Mouse (Mus musculus) CH12.LX (cell line): Measurements from ENCODE around the gene Tet1. TPM values are rescaled to one million over a fixed set of nuclear protein-coding genes. Genes with fewer than 3 reads are reported as not detected.
A peak's percentile ranks its signal among the peaks of the same experiment; 100 is the strongest.

Experiments used
- DNase-seq: peaks from one replicate; pipeline ENCODE4 v3.0.0-alpha.2; 2013; ENCODE audit errors: extremely low read depth
- H3K27ac ChIP-seq: 2 replicates; pipeline ENCODE4 v1.5.1; 2012; ENCODE audit warnings: low read depth, mild to moderate bottlenecking, control low read depth, moderate library complexity; ENCODE audit not compliant: insufficient read depth
- H3K27me3 ChIP-seq: replicated peaks from 2 replicates; pipeline ENCODE3; 2012; ENCODE audit warnings: inconsistent platforms
- H3K36me3 ChIP-seq, 2 experiments: replicated peaks in 1 of 2; 2 replicates each; pipeline versions ENCODE3 to v1.6.1; 2012; ENCODE audit warnings: inconsistent platforms in 1 of 2, low read length in 1 of 2, mild to moderate bottlenecking in 1 of 2, mixed read lengths in 1 of 2, moderate library complexity in 1 of 2; ENCODE audit not compliant: control insufficient read depth in 1 of 2, insufficient read depth in 1 of 2
- H3K4me1 ChIP-seq, 2 experiments: 2 replicates each; pipeline ENCODE4 v1.6.1; 2012; ENCODE audit warnings: inconsistent platforms in 1 of 2, moderate library complexity in 1 of 2; ENCODE audit not compliant: insufficient read depth in 2 of 2, control insufficient read depth in 1 of 2
- H3K4me2 ChIP-seq: 2 replicates; pipeline ENCODE4 v1.6.1; 2012; ENCODE audit warnings: low read depth, mild to moderate bottlenecking, control low read depth; ENCODE audit not compliant: poor library complexity, insufficient read depth, severe bottlenecking
- H3K4me3 ChIP-seq, 3 experiments: fragments of 150-350 bp in 1 of 3; sonication (generic) in 1 of 3; replicated peaks in 1 of 3; 2 replicates each; pipeline versions ENCODE3 to v1.5.1; 2011 to 2012; ENCODE audit warnings: low read depth in 2 of 3, low read length in 2 of 3, mild to moderate bottlenecking in 2 of 3, moderate library complexity in 2 of 3, control low read depth in 1 of 3, improper control_type of control experiment in 1 of 3, inconsistent platforms in 1 of 3, mixed read lengths in 1 of 3; ENCODE audit not compliant: poor library complexity in 1 of 3
- H3K79me2 ChIP-seq: replicated peaks from 2 replicates; pipeline ENCODE4 v1.6.1; 2012; ENCODE audit warnings: mild to moderate bottlenecking, moderate library complexity; ENCODE audit not compliant: control insufficient read depth, poor library complexity, insufficient read depth, severe bottlenecking; ENCODE audit errors: extremely low read depth
- H3K9ac ChIP-seq: 2 replicates; pipeline ENCODE4 v1.6.1; 2012; ENCODE audit warnings: low read depth, mild to moderate bottlenecking, control low read depth, moderate library complexity; ENCODE audit not compliant: insufficient read depth
- H3K9me3 ChIP-seq: replicated peaks from 2 replicates; pipeline ENCODE3; 2012; ENCODE audit warnings: low read length, inconsistent platforms, mixed read lengths
- BHLHE40 ChIP-seq: IDR thresholded peaks from 2 replicates; pipeline ENCODE4 v1.6.1; 2011; ENCODE audit warnings: mild to moderate bottlenecking, low read depth, low read length, improper control_type of control experiment
- CHD1 ChIP-seq: IDR thresholded peaks from 2 replicates; pipeline ENCODE4 v1.6.1; 2012; ENCODE audit warnings: low read depth, low read length, improper control_type of control experiment, inconsistent platforms
- CHD2 ChIP-seq: IDR thresholded peaks from 2 replicates; pipeline ENCODE4 v1.6.1; 2011; ENCODE audit warnings: low read length, improper control_type of control experiment
- CTCF ChIP-seq, 2 experiments: IDR thresholded peaks in 1 of 2; conservative IDR thresholded peaks in 1 of 2; 2 replicates each; pipeline ENCODE4 v1.5.1; 2011 to 2012; ENCODE audit warnings: low read depth in 2 of 2, low read length in 2 of 2, improper control_type of control experiment in 1 of 2, inconsistent platforms in 1 of 2, mild to moderate bottlenecking in 1 of 2, moderate library complexity in 1 of 2
- E2F4 ChIP-seq: IDR thresholded peaks from 2 replicates; pipeline ENCODE4 v1.6.1; 2011; ENCODE audit warnings: low read depth, low read length, improper control_type of control experiment; ENCODE audit not compliant: insufficient replicate concordance
- ELF1 ChIP-seq: IDR thresholded peaks from 2 replicates; pipeline ENCODE4 v1.6.1; 2014; ENCODE audit warnings: low read depth, mild to moderate bottlenecking, inconsistent platforms, low read length, improper control_type of control experiment
- EP300 ChIP-seq: IDR thresholded peaks from 2 replicates; pipeline ENCODE4 v1.6.1; 2011; ENCODE audit warnings: low read length, improper control_type of control experiment
- ETS1 ChIP-seq: conservative IDR thresholded peaks from 2 replicates; pipeline ENCODE4 v1.6.1; 2012; ENCODE audit warnings: low read depth, mild to moderate bottlenecking, inconsistent platforms, low read length, improper control_type of control experiment, moderate library complexity
- GABPA ChIP-seq: IDR thresholded peaks from 2 replicates; pipeline ENCODE4 v1.6.1; 2012; ENCODE audit warnings: low read depth, low read length, improper control_type of control experiment, inconsistent platforms; ENCODE audit not compliant: insufficient replicate concordance
- HCFC1 ChIP-seq: IDR thresholded peaks from 2 replicates; pipeline ENCODE4 v1.6.1; 2012; ENCODE audit warnings: low read depth, mild to moderate bottlenecking, inconsistent platforms, low read length, improper control_type of control experiment
- IRF4 ChIP-seq: IDR thresholded peaks from 2 replicates; pipeline ENCODE4 v1.6.1; 2014; ENCODE audit warnings: low read depth, mild to moderate bottlenecking, inconsistent platforms, low read length, improper control_type of control experiment
- JUN ChIP-seq: IDR thresholded peaks from 2 replicates; pipeline ENCODE4 v1.6.1; 2011; ENCODE audit warnings: low read depth, mild to moderate bottlenecking, low read length, improper control_type of control experiment, moderate library complexity; ENCODE audit not compliant: insufficient read depth
- JUND ChIP-seq: conservative IDR thresholded peaks from 2 replicates; pipeline ENCODE4 v1.6.1; 2011; ENCODE audit warnings: low read depth, low read length, improper control_type of control experiment
- KAT2A ChIP-seq: IDR thresholded peaks from 2 replicates; pipeline ENCODE4 v1.6.1; 2012; ENCODE audit warnings: low read length, improper control_type of control experiment, inconsistent platforms; ENCODE audit not compliant: insufficient replicate concordance
- MAFK ChIP-seq: IDR thresholded peaks from 2 replicates; pipeline ENCODE4 v1.6.1; 2011; ENCODE audit warnings: low read length, improper control_type of control experiment; ENCODE audit not compliant: insufficient replicate concordance
- MAX ChIP-seq: IDR thresholded peaks from 2 replicates; pipeline ENCODE4 v1.6.1; 2011; ENCODE audit warnings: low read length, improper control_type of control experiment
- MEF2A ChIP-seq: IDR thresholded peaks from 2 replicates; pipeline ENCODE4 v1.6.1; 2014; ENCODE audit warnings: low read depth, mild to moderate bottlenecking, inconsistent platforms, low read length, improper control_type of control experiment, borderline replicate concordance
- MXI1 ChIP-seq: IDR thresholded peaks from 2 replicates; pipeline ENCODE4 v1.6.1; 2011; ENCODE audit warnings: mild to moderate bottlenecking, low read depth, low read length, improper control_type of control experiment
- NELFE ChIP-seq: IDR thresholded peaks from 2 replicates; pipeline ENCODE4 v1.6.1; 2011; ENCODE audit warnings: low read depth, low read length, improper control_type of control experiment
- NRF1 ChIP-seq: IDR thresholded peaks from 2 replicates; pipeline ENCODE4 v1.6.1; 2014; ENCODE audit warnings: low read depth, mild to moderate bottlenecking, inconsistent platforms, low read length, improper control_type of control experiment, moderate library complexity
- PAX5 ChIP-seq: IDR thresholded peaks from 2 replicates; pipeline ENCODE4 v1.6.1; 2012; ENCODE audit warnings: low read length, inconsistent platforms, mixed read lengths
- RAD21 ChIP-seq: IDR thresholded peaks from 2 replicates; pipeline ENCODE4 v1.6.1; 2011; ENCODE audit warnings: low read depth, mild to moderate bottlenecking, low read length, improper control_type of control experiment, moderate library complexity
- RCOR1 ChIP-seq: conservative IDR thresholded peaks from 2 replicates; pipeline ENCODE4 v1.6.1; 2012; ENCODE audit warnings: low read depth, mild to moderate bottlenecking, inconsistent platforms, low read length, improper control_type of control experiment
- SIN3A ChIP-seq: IDR thresholded peaks from 2 replicates; pipeline ENCODE4 v1.6.1; 2012; ENCODE audit warnings: low read length, improper control_type of control experiment, inconsistent platforms
- SMC3 ChIP-seq: IDR thresholded peaks from 2 replicates; pipeline ENCODE4 v1.6.1; 2011; ENCODE audit warnings: low read depth, low read length, improper control_type of control experiment
- TBP ChIP-seq: conservative IDR thresholded peaks from 2 replicates; pipeline ENCODE4 v1.6.1; 2011; ENCODE audit warnings: low read depth, low read length, improper control_type of control experiment
- TCF12 ChIP-seq: IDR thresholded peaks from 2 replicates; pipeline ENCODE4 v1.6.1; 2014; ENCODE audit warnings: low read depth, mild to moderate bottlenecking, inconsistent platforms, low read length, improper control_type of control experiment
- UBTF ChIP-seq: IDR thresholded peaks from 2 replicates; pipeline ENCODE4 v1.6.1; 2012; ENCODE audit warnings: low read depth, mild to moderate bottlenecking, inconsistent platforms, low read length, improper control_type of control experiment, moderate library complexity
- USF1 ChIP-seq: IDR thresholded peaks from 2 replicates; pipeline ENCODE4 v1.6.1; 2014; ENCODE audit warnings: low read depth, mild to moderate bottlenecking, inconsistent platforms, low read length, improper control_type of control experiment
- USF2 ChIP-seq: conservative IDR thresholded peaks from 2 replicates; pipeline ENCODE4 v1.6.1; 2011; ENCODE audit warnings: low read depth, low read length, improper control_type of control experiment
- ZC3H11A ChIP-seq: IDR thresholded peaks from 2 replicates; pipeline ENCODE4 v1.6.1; 2012; ENCODE audit warnings: low read depth, mild to moderate bottlenecking, inconsistent platforms, low read length, improper control_type of control experiment
- ZKSCAN1 ChIP-seq: IDR thresholded peaks from 2 replicates; pipeline ENCODE4 v1.6.1; 2012; ENCODE audit warnings: low read depth, inconsistent platforms, low read length, improper control_type of control experiment, borderline replicate concordance
- ZMIZ1 ChIP-seq: IDR thresholded peaks from 2 replicates; pipeline ENCODE4 v1.6.1; 2012; ENCODE audit warnings: low read depth, mild to moderate bottlenecking, inconsistent platforms, low read length, improper control_type of control experiment
- ZNF384 ChIP-seq: IDR thresholded peaks from 2 replicates; pipeline ENCODE4 v1.6.1; 2012; ENCODE audit warnings: low read depth, low read length, improper control_type of control experiment, inconsistent platforms
- dilution Hi-C: fragments of 300-500 bp; cut with MboI; formaldehyde crosslinking; loops from 2 replicates; pipeline ENCODE4 v1.14.3; 2020; ENCODE audit warnings: low sequenced_read_pairs; ENCODE audit not compliant: extremely low pct_unique_long_range_greater_than_20kb, extremely low pct_ligation_motif_present
- in situ Hi-C: fragments of 300-500 bp; cut with MboI; formaldehyde crosslinking; loops from 3 replicates; pipeline ENCODE4 v1.14.3; 2019; ENCODE audit warnings: low sequenced_read_pairs, low pct_ligation_motif_present, low pct_unique_long_range_greater_than_20kb, mixed read lengths
- polyA plus RNA-seq: library from polyadenylated mRNA; unstranded; fragments of >175 nt; gene quantifications from 2 replicates; pipeline ENCODE4 v1.2.1, GENCODE M21; 2012; ENCODE audit warnings: low read depth; ENCODE audit not compliant: insufficient read length
- total RNA-seq, 2 experiments: library from RNA; depleted of rRNA; stranded (reverse); fragments of 300-350 nt in 1 of 2; fragments of >200 nt in 1 of 2; gene quantifications; 2 replicates each; pipeline ENCODE4 v1.2.3; 2012 to 2014

The Tet1 gene
- total and polyA plus RNA-seq, 3 experiments = 0.23 to 0.55 (median 0.34) TPM

GRCm38 (mm10) chr10:62793091-62793453 lies 115.7 kb downstream of the Tet1 start:
- peaks cover 30% of the 10 kb centered on the region for H3K79me2 ChIP-seq

GRCm38 (mm10) chr10:62792177-62793090 lies 116.4 kb downstream of the Tet1 start, which contains the start of gene Ccar1:
TSS of gene Ccar1 (minus strand) at chr10:62792286.
- H3K79me2 ChIP-seq = peaks cover 35% of the 10 kb centered on the region
- H3K36me3 ChIP-seq = peaks cover 17 to 30% of the 10 kb centered on the region in 2 experiments
- DNase-seq = peak; percentile 97
- no peaks in the 10 kb centered on the region for H3K27me3 ChIP-seq
- peak within 1 kb of the TSS; percentile 77 for H3K27ac ChIP-seq
- no peaks in the 10 kb centered on the region for H3K9me3 ChIP-seq
- dilution Hi-C loops (no loop called here), in situ Hi-C loops (no loop called here)
- H3K9ac ChIP-seq = peak within 1 kb of the TSS; percentile 83
- H3K4me3 ChIP-seq = peak within 1 kb of the TSS; percentile 82 to 95 (median 93)
- peak within 1 kb of the TSS; percentile 73 for H3K4me2 ChIP-seq
- peaks cover 0 to 29% of the 10 kb centered on the region in 2 experiments; a peak in 2 of 4 replicates for H3K4me1 ChIP-seq
- TF ChIP-seq GABPA = no peak
- no peak for TF ChIP-seq JUND
- peak; percentile 93 for TF ChIP-seq USF1
- TF ChIP-seq UBTF = no peak
- TF ChIP-seq MEF2A = no peak
- TF ChIP-seq ZMIZ1 = peak; percentile 66; the same call in 1 of the 2 replicates
- TF ChIP-seq ZKSCAN1 = no peak
- TF ChIP-seq NRF1 = peak; percentile 98
- no peak for TF ChIP-seq RAD21
- no peak for TF ChIP-seq ZC3H11A
- TF ChIP-seq NELFE = peak; percentile 86
- peak; percentile 97 for TF ChIP-seq TBP
- TF ChIP-seq TCF12 = peak; percentile 56
- no peak for TF ChIP-seq ETS1
- no peak for TF ChIP-seq SIN3A
- no peak; a peak in 1 of 4 replicates for TF ChIP-seq CTCF (conservative IDR thresholded peaks at IDR 0.05 in 1 of 2, IDR thresholded peaks at IDR 0.05 in 1 of 2; ENCODE audit: low read depth in 2 of 2, low read length in 2 of 2)
- no peak for TF ChIP-seq CHD2

More at GRCm38 (mm10) chr10:62793091-62793453, 115.7 kb downstream of the Tet1 start:
- Histone ChIP-seq H3K9ac (peak overlapping the region; percentile 60), H3K4me3 (peak overlapping the region; percentile 82 to 95 (median 93)), H3K27me3 (no peaks in the 10 kb centered on the region), H3K36me3 (peaks cover 11 to 23% of the 10 kb centered on the region in 2 experiments), H3K4me2 (peak overlapping the region; percentile 66), H3K9me3 (no peaks in the 10 kb centered on the region), H3K4me1 (peaks cover 0 to 26% of the 10 kb centered on the region in 2 experiments; a peak in 2 of 4 replicates), H3K27ac (peak overlapping the region; percentile 77)
- dilution Hi-C loops (no loop called here), in situ Hi-C loops (no loop called here)
- TF ChIP-seq JUND = peak; percentile 65; the same call in 1 of the 2 replicates
- peak; percentile 32; the same call in 1 of the 2 replicates for TF ChIP-seq EP300
- TF ChIP-seq CHD1 = no peak
- TF ChIP-seq IRF4 = peak; percentile 25; the same call in 1 of the 2 replicates
- no peak for TF ChIP-seq PAX5
- TF ChIP-seq RAD21 = no peak
- TF ChIP-seq MXI1 = no peak
- TF ChIP-seq MAFK = no peak
- TF ChIP-seq TBP = 0 out of 2 replicates have a peak, but pooled peaks have one; percentile 15
- no peak for TF ChIP-seq E2F4
- TF ChIP-seq MAX = 0 out of 2 replicates have a peak, but pooled peaks have one; percentile 16
- TF ChIP-seq ETS1 = peak; percentile 61
- no peak for TF ChIP-seq NRF1
- no peak for TF ChIP-seq GABPA
- no peak for TF ChIP-seq NELFE
- TF ChIP-seq CHD2 = peak; percentile 70
- no peak for TF ChIP-seq ZNF384
- TF ChIP-seq KAT2A = no peak
- TF ChIP-seq ZC3H11A = no peak
- no peak for TF ChIP-seq ELF1
- peak; percentile 46; the same call in 1 of the 2 replicates for TF ChIP-seq JUN
- no peak; the same call in 1 of the 2 replicates for TF ChIP-seq HCFC1
- no peak for TF ChIP-seq ZKSCAN1
- no peak; the same call in 1 of the 2 replicates for TF ChIP-seq TCF12
- TF ChIP-seq SMC3 = no peak
- TF ChIP-seq USF2 = no peak
- peak; percentile 95 for TF ChIP-seq MEF2A
- TF ChIP-seq RCOR1 = 0 out of 2 replicates have a peak, but pooled peaks have one; percentile 41
- TF ChIP-seq BHLHE40 = 0 out of 2 replicates have a peak, but pooled peaks have one; percentile 17
- no peak for TF ChIP-seq USF1
- no peak for TF ChIP-seq SIN3A
- no peak for TF ChIP-seq CTCF (conservative IDR thresholded peaks at IDR 0.05 in 1 of 2, IDR thresholded peaks at IDR 0.05 in 1 of 2; ENCODE audit: low read depth in 2 of 2, low read length in 2 of 2)
- DNase-seq = peak; percentile 57
